Mouse (Mus musculus): ENCODE results near the gene Gm4450. TPM values are rescaled to one million over a fixed set of nuclear protein-coding genes. Genes with fewer than 3 reads are reported as not detected.
"Not testable (repeated sequence)": the region's sequence is repeated elsewhere in the genome, so short reads cannot be mapped to it uniquely, and the experiment has no call there.

Gm4450 gene
- polyA plus RNA-seq, 1 experiment, result not detected

GRCm38 (mm10) chr3:98413733-98414132, 43.2 kb downstream of the Gm4450 start:
- H3K27me3 ChIP-seq (ENCODE audit: control insufficient read depth, insufficient read depth, insufficient read length), result no peaks in the 10 kb centered on the region
- H3K4me2 ChIP-seq (ENCODE audit: low read depth), result no peak overlapping the region
- no peaks in the 10 kb centered on the region for H3K79me2 ChIP-seq (ENCODE audit: control insufficient read depth, insufficient read depth)
- H3K4me3 ChIP-seq, result no peak overlapping the region
- no peak overlapping the region for H3ac ChIP-seq (ENCODE audit: control insufficient read depth, insufficient read length)
- TF ChIP-seq MYOD1 (IDR thresholded peaks at IDR 0.05; ENCODE audit: control insufficient read depth in 1 of 3, insufficient read length in 2 of 3, low read depth in 2 of 3), result no peak
- no peak for TF ChIP-seq MAX (IDR thresholded peaks at IDR 0.05; ENCODE audit: low read depth)
- no peak for TF ChIP-seq TCF3 (IDR thresholded peaks at IDR 0.05; ENCODE audit: insufficient read length, low read depth)
- no peak for TF ChIP-seq MYOG (IDR thresholded peaks at IDR 0.05; ENCODE audit: control insufficient read depth in 1 of 3, insufficient read depth in 1 of 3, insufficient read length in 2 of 3, low read depth in 2 of 3)
- no peak for TF ChIP-seq USF1 (IDR thresholded peaks at IDR 0.05; ENCODE audit: low read depth)
- TF ChIP-seq SRF (IDR thresholded peaks at IDR 0.05; ENCODE audit: control insufficient read depth, insufficient read length, low read depth), result no peak
- no peak for TF ChIP-seq POLR2A (IDR thresholded peaks at IDR 0.05; ENCODE audit: insufficient read length, low read depth)
- TF ChIP-seq TCF12 (IDR thresholded peaks at IDR 0.05; ENCODE audit: insufficient read depth, poor library complexity, severe bottlenecking), result no peak
- TF ChIP-seq REST (IDR thresholded peaks at IDR 0.05; ENCODE audit: insufficient read depth, insufficient read length), result no peak
- TF ChIP-seq E2F4 (IDR thresholded peaks at IDR 0.05; ENCODE audit: insufficient read depth), result no peak
- no peak for TF ChIP-seq CEBPB (IDR thresholded peaks at IDR 0.05; ENCODE audit: insufficient read depth, poor library complexity, severe bottlenecking)
- no peaks in the 10 kb centered on the region for H3K36me3 ChIP-seq (ENCODE audit: control insufficient read depth, insufficient read depth)

GRCm38 (mm10) chr3:98410619-98411580, 46.0 kb downstream of the Gm4450 start:
- H3ac ChIP-seq (ENCODE audit: control insufficient read depth, insufficient read length); H3K4me2 ChIP-seq (ENCODE audit: low read depth); H3K27me3 ChIP-seq (ENCODE audit: control insufficient read depth, insufficient read depth, insufficient read length); H3K4me3 ChIP-seq; H3K79me2 ChIP-seq (ENCODE audit: control insufficient read depth, insufficient read depth); H3K36me3 ChIP-seq (ENCODE audit: control insufficient read depth, insufficient read depth): not testable (repeated sequence)

GRCm38 (mm10) chr3:98407261-98407780, 49.6 kb downstream of the Gm4450 start:
- H3K27me3 ChIP-seq (ENCODE audit: control insufficient read depth, insufficient read depth, insufficient read length); H3K36me3 ChIP-seq (ENCODE audit: control insufficient read depth, insufficient read depth); H3K4me2 ChIP-seq (ENCODE audit: low read depth); H3ac ChIP-seq (ENCODE audit: control insufficient read depth, insufficient read length); H3K4me3 ChIP-seq; H3K79me2 ChIP-seq (ENCODE audit: control insufficient read depth, insufficient read depth): not testable (repeated sequence)

- H3K79me2 ChIP-seq (ENCODE audit: control insufficient read depth, insufficient read depth); H3K27me3 ChIP-seq (ENCODE audit: control insufficient read depth, insufficient read depth, insufficient read length); H3K36me3 ChIP-seq (ENCODE audit: control insufficient read depth, insufficient read depth); H3K4me3 ChIP-seq; H3ac ChIP-seq (ENCODE audit: control insufficient read depth, insufficient read length); H3K4me2 ChIP-seq (ENCODE audit: low read depth): not testable (repeated sequence)
Observed at GRCm38 (mm10) chr3:98406569-98407144, 50.3 kb downstream of the Gm4450 start.

- H3K27me3 ChIP-seq (ENCODE audit: control insufficient read depth, insufficient read depth, insufficient read length); H3K79me2 ChIP-seq (ENCODE audit: control insufficient read depth, insufficient read depth); H3K4me2 ChIP-seq (ENCODE audit: low read depth); H3K4me3 ChIP-seq; H3ac ChIP-seq (ENCODE audit: control insufficient read depth, insufficient read length); H3K36me3 ChIP-seq (ENCODE audit: control insufficient read depth, insufficient read depth): not testable (repeated sequence)
Observed at GRCm38 (mm10) chr3:98405877-98406276, 51.0 kb downstream of the Gm4450 start.

- H3K4me2 ChIP-seq (ENCODE audit: low read depth); H3K79me2 ChIP-seq (ENCODE audit: control insufficient read depth, insufficient read depth): not testable (repeated sequence)
Observed at GRCm38 (mm10) chr3:98404268-98404895, 52.5 kb downstream of the Gm4450 start.

More at GRCm38 (mm10) chr3:98404268-98404895, 52.5 kb downstream of the Gm4450 start:
- not testable (repeated sequence) for H3ac ChIP-seq (ENCODE audit: control insufficient read depth, insufficient read length); H3K27me3 ChIP-seq (ENCODE audit: control insufficient read depth, insufficient read depth, insufficient read length); H3K4me3 ChIP-seq; H3K36me3 ChIP-seq (ENCODE audit: control insufficient read depth, insufficient read depth)

Other genes with a start within 250 kb of the Gm4450 start
- not detected for gene Reg4, start 235.0 kb downstream of the Gm4450 start, polyA plus RNA-seq (2012; fragmentation: generic; extraction: Trizol)
- gene Hmgcs2, start 176.7 kb downstream of the Gm4450 start, polyA plus RNA-seq (2012; fragmentation: generic; extraction: Trizol), result not detected
- 849 TPM for gene Phgdh, start 117.1 kb downstream of the Gm4450 start, polyA plus RNA-seq (2012; fragmentation: generic; extraction: Trizol)
- 5.3 TPM for gene Zfp697, start 74.7 kb downstream of the Gm4450 start, polyA plus RNA-seq (2012; fragmentation: generic; extraction: Trizol)
- gene Hsd3b4, start 53.4 kb upstream of the Gm4450 start, polyA plus RNA-seq (2012; fragmentation: generic; extraction: Trizol), result not detected
- gene Gm10681, start 131.7 kb upstream of the Gm4450 start, polyA plus RNA-seq (2012; fragmentation: generic; extraction: Trizol), result not detected
- gene Hsd3b5, start 173.1 kb upstream of the Gm4450 start, polyA plus RNA-seq (2012; fragmentation: generic; extraction: Trizol), result not detected